Mouse (Mus musculus) G1E (cell line): ENCODE results near the gene Fshr. TPM values are rescaled to one million over a fixed set of nuclear protein-coding genes. Genes with fewer than 3 reads are reported as not detected.
"Not testable (repeated sequence)": the region's sequence is repeated elsewhere in the genome, so short reads cannot be mapped to it uniquely, and the experiment has no call there.

Experiments used
- ATAC-seq: 2 replicates; pipeline ENCODE4 v1.8.0; 2016; ENCODE audit warnings: mild to moderate bottlenecking; ENCODE audit not compliant: insufficient number of reproducible peaks, poor library complexity, low FRiP score, severe bottlenecking; ENCODE audit errors: extremely low read depth
- DNase-seq: peaks from one replicate; pipeline ENCODE4 v3.0.0; 2012; ENCODE audit warnings: low spot score
- H3K27me3 ChIP-seq: 2 replicates; pipeline ENCODE4 v1.6.1; 2012; ENCODE audit warnings: mild to moderate bottlenecking, low read length, inconsistent platforms; ENCODE audit not compliant: insufficient read depth
- H3K36me3 ChIP-seq: replicated peaks from 2 replicates; pipeline ENCODE3; 2012; ENCODE audit warnings: mild to moderate bottlenecking, inconsistent platforms
- H3K4me1 ChIP-seq: 2 replicates; pipeline ENCODE4 v1.6.1; 2012; ENCODE audit warnings: low read depth, low read length, inconsistent platforms, mixed read lengths; ENCODE audit not compliant: insufficient read depth
- H3K4me3 ChIP-seq: 2 replicates; pipeline ENCODE4 v1.5.1; 2012; ENCODE audit warnings: low read depth, mild to moderate bottlenecking, inconsistent platforms, low read length, moderate library complexity, mixed read lengths
- H3K9me3 ChIP-seq: replicated peaks from 2 replicates; pipeline ENCODE4 v1.6.1; 2012; ENCODE audit warnings: inconsistent platforms
- CTCF ChIP-seq: IDR thresholded peaks from 2 replicates; pipeline ENCODE4 v1.5.1; 2012; ENCODE audit warnings: low read depth, low read length, inconsistent platforms, mixed read lengths
- GATA1 ChIP-seq: IDR thresholded peaks from 2 replicates; pipeline ENCODE4 v1.6.1; 2012; ENCODE audit warnings: borderline replicate concordance, low read length, inconsistent platforms, mixed read lengths
- GATA2 ChIP-seq: IDR thresholded peaks from 2 replicates; pipeline ENCODE4 v1.6.1; 2012; ENCODE audit warnings: low read depth, low read length, inconsistent platforms, borderline replicate concordance
- POLR2AphosphoS5 ChIP-seq: IDR thresholded peaks from 2 replicates; pipeline ENCODE4 v1.6.1; 2012; ENCODE audit warnings: low read depth, low read length, inconsistent platforms; ENCODE audit not compliant: insufficient replicate concordance
- TAL1 ChIP-seq: conservative IDR thresholded peaks from 2 replicates; pipeline ENCODE4 v1.6.1; 2012; ENCODE audit warnings: low read depth, low read length, inconsistent platforms, mixed read lengths
- polyA plus RNA-seq: library from polyadenylated mRNA; stranded (reverse); fragments of >175 nt; gene quantifications from 2 replicates; pipeline ENCODE4 v1.2.3, GENCODE M21; 2012
- total RNA-seq, 2 experiments: library from RNA; stranded (forward) in 1 of 2; stranded (reverse) in 1 of 2; fragments of 200-1000 nt in 1 of 2; fragments of >200 nt in 1 of 2; fragmentation: Nextera tagmentation in 1 of 2; gene quantifications; 2 replicates each; pipeline ENCODE4 v1.2.3; 2014 to 2017

The Fshr gene
- total and polyA plus RNA-seq, 3 experiments = not detected

- DNase-seq (no peak), ATAC-seq (no peak)
- Histone ChIP-seq H3K4me1 (no peaks in the 10 kb centered on the region), H3K27me3 (no peaks in the 10 kb centered on the region), H3K36me3 (no peaks in the 10 kb centered on the region), H3K4me3 (no peak overlapping the region), H3K9me3 (no peaks in the 10 kb centered on the region)
- TF ChIP-seq POLR2AphosphoS5 (no peak), GATA2 (no peak), GATA1 (no peak), TAL1 (no peak), CTCF (no peak)
These were observed 80.5 kb downstream of the Fshr start for GRCm38 (mm10) chr17:89120023-89120422.

DNA sequence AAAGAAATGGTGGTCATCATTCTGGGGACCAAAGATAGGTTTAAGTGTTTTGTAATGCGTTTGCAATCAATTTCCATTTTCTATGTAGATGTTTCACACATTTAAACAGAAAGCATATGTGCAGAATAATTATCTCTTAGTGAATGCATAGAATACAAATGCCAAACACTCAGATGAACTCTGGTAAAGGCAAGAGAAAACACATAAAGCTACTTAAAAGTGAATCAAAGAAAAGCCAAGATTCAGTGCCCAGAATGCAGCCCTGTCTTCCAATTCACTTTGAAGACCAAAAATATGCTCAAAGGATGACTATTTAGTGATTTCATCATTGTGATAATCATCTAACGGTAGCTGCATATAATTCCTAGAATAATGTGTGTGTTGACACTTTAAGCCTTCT is 81.2 kb downstream of the Fshr start:
- ATAC-seq = no peak
- Histone ChIP-seq H3K4me3 (no peak overlapping the region), H3K36me3 (no peaks in the 10 kb centered on the region), H3K27me3 (no peaks in the 10 kb centered on the region), H3K9me3 (no peaks in the 10 kb centered on the region), H3K4me1 (no peaks in the 10 kb centered on the region)
- TF ChIP-seq TAL1 (no peak), GATA1 (no peak), POLR2AphosphoS5 (no peak), GATA2 (no peak), CTCF (no peak)
- DNase-seq = no peak

DNA sequence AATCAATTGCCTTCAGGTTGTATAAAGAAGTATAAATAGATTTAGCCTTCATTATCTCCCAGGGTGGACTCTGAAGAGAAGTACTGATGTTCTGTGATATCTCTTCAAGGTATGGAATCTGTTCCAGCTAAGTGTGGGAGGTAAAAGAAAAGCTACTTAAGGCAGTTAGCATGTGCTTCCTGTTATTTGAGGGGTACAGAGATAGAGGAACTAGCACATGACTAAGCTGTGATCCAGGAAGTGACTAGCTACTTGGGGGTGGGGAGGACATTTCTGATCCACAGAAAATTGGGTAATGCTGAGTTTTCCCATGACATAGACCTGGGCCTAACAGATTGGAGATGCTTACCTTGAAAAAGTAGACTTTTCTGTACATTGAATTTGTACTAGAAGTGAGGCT is 86.5 kb downstream of the Fshr start:
- Histone ChIP-seq H3K4me1 (no peaks in the 10 kb centered on the region), H3K36me3 (no peaks in the 10 kb centered on the region), H3K4me3 (no peak overlapping the region), H3K27me3 (no peaks in the 10 kb centered on the region), H3K9me3 (no peaks in the 10 kb centered on the region)
- ATAC-seq = no peak
- TF ChIP-seq GATA2 (no peak), POLR2AphosphoS5 (no peak)
- no peak for DNase-seq

DNA sequence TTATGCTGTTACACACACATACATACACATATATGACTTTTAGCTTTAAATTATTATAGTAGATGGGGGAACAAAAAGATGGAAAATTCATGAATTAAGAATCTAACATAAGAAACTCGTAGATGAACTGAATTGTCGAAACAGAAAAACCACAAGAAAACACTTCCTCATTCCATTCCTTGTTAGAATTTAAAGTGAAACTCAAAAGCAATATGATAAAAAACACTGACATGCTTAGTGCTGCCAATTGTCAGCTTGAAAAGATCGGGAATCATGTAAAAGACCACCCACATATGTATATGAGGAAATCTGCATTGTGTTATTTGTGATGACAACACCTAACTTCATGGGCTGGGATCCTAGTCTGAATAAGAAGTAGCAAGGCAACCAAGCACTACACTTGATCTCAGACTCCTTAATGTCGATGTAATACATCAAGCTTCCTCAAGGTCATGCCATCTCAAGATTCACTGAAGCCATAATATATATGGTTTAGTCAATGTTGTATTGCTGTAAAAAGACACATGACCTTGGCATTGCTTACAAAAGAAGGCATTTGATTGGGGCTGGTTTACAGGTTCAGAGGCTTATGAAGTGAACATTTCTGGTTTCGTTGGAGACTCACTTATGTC is 99.6 kb downstream of the Fshr start:
- Histone ChIP-seq H3K27me3 (no peaks in the 10 kb centered on the region), H3K36me3 (no peaks in the 10 kb centered on the region), H3K4me3 (no peak overlapping the region), H3K9me3 (no peaks in the 10 kb centered on the region), H3K4me1 (no peaks in the 10 kb centered on the region)
- DNase-seq (no peak), ATAC-seq (no peak)
- TF ChIP-seq TAL1 (no peak), POLR2AphosphoS5 (no peak), GATA1 (no peak), CTCF (no peak), GATA2 (no peak)

GRCm38 (mm10) chr17:89099733-89100132 is 100.7 kb downstream of the Fshr start:
- DNase-seq, ATAC-seq, H3K4me1 ChIP-seq, H3K27me3 ChIP-seq, H3K36me3 ChIP-seq, H3K9me3 ChIP-seq, H3K4me3 ChIP-seq: not testable (repeated sequence)

DNA sequence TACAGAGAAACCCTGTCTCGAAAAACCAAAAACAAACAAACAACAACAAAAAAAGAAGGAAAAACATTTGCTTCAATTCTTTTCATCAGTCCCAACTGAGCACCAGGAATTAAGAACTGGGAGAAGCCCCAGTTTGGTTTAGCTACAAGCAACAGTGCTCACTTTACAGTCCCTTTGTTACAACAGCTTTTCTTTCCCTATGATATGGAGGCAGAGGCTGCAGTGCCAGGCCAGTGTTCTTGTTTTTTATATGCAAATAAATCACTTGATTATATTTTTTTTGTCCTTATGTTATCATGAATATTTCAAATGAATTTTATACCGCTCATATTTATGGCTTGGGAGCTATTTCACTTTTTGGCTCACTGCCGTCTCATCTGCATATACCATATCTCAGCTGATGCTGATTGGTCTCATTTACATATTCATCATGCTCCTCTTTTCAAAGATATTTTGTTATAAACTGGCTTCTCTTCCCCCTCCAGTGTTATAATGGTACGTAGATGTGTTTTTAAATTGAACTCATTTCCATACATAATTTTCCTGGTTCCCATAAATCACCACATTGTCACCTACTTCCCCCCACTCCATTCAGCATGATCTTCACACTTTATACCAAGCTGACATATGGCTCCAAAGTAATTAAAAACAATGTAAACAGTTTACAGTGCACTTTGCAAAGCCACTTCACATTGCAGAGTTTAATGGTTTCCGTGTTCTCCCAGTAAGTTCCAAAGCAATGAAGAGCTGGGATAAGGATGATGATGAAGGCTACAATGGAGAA is 110.6 kb downstream of the Fshr start:
- H3K9me3 ChIP-seq = no peaks in the 10 kb centered on the region
- ATAC-seq (no peak), DNase-seq (no peak)
- no peak overlapping the region for H3K4me3 ChIP-seq
- peaks cover 3% of the 10 kb centered on the region for H3K36me3 ChIP-seq
- TF ChIP-seq CTCF (no peak), GATA2 (no peak), TAL1 (no peak), GATA1 (no peak), POLR2AphosphoS5 (no peak)
- H3K4me1 ChIP-seq = no peaks in the 10 kb centered on the region
- no peaks in the 10 kb centered on the region for H3K27me3 ChIP-seq
